Mouse (Mus musculus): ENCODE results near the gene Fyb2. TPM values are rescaled to one million over a fixed set of nuclear protein-coding genes. Genes with fewer than 3 reads are reported as not detected.

The Fyb2 gene
- 0.07 and 0.08 TPM in 2 replicates for total RNA-seq (2012; rRNA removed)
- polyA plus RNA-seq (2012; ENCODE audit: insufficient read depth in 1 of 2, insufficient read length in 2 of 2, low read depth in 1 of 2, low replicate concordance in 2 of 2, missing spikeins in 1 of 2) = under 1 TPM in 1 of 2 experiments, not detected in 1; 0.10 TPM

DNA sequence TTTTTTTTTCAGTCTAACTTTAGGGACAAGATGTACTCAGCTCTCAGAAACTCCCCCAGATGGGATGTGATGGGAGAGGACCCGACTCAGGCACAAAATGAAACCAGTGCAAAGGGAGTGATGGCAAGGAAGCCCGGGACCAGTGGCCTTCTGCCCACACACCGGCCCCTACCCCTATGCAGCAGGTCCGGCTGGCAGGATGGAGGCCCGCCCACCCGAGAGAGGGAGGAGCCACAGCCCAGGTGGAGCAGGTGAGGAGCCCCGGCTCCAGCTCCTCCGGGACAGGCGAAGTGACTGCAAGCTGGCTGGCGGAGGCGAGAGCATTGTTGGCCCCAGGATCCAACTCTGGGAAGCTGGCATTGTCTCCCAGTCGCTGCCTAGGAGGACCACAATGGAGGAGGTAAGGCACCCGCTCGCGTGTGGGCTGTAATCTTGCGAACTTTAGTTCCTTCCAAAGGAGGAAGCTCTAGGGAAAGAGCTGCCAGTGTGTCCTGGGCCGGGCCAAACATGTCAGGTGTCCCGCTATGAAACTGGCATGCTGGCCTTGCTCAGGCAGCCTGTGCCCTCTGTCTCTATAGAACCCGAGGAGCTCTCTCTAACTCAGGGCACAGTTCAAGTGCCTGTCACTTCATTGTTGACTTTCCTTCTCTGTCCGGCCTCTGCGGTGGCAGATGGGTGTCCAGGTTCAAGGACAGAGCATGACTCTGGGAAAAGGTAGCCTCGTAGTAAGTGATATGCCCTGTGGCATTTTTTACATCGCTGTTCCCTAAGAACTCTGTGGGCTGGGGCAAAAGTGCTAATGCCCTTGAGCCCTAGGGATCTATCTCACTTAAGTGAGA is at the start of gene Fyb2:
Gene Fyb2, plus strand, starts transcription at position 166 of the 839 bp plus-strand sequence.
- Histone ChIP-seq H3K79me2 (ENCODE audit: control insufficient read depth, insufficient read depth, low read length, poor library complexity) (no peaks in the 10 kb centered on the region), H3K36me3 (ENCODE audit: control insufficient read depth in 1 of 2, insufficient read depth in 2 of 2, low read length in 2 of 2) (no peaks in the 10 kb centered on the region), H3K9me3 (replicated peaks; ENCODE audit: insufficient read depth, low read length) (no peaks in the 10 kb centered on the region), H3K27ac (ENCODE audit: control insufficient read depth, low read depth, low read length) (no peak within 1 kb of the TSS), H3K4me3 (ENCODE audit: control insufficient read depth in 1 of 2, insufficient read depth in 1 of 2, low read depth in 2 of 2, low read length in 2 of 2) (no peak within 1 kb of the TSS), H3K27me3 (ENCODE audit: control insufficient read depth in 1 of 2, insufficient read depth in 2 of 2, low read length in 2 of 2) (no peaks in the 10 kb centered on the region), H3K9ac (ENCODE audit: control insufficient read depth, low read depth, low read length, poor library complexity, severe bottlenecking) (no peak within 1 kb of the TSS), H3K4me1 (ENCODE audit: control insufficient read depth in 1 of 2, insufficient read depth in 2 of 2, low read length in 2 of 2) (no peaks in the 10 kb centered on the region)
- no peak for DNase-seq (ENCODE audit: low read depth, low spot score)
- TF ChIP-seq ZNF384 (IDR thresholded peaks at IDR 0.05; ENCODE audit: low read depth, low read length) = no peak
- TF ChIP-seq TBP (IDR thresholded peaks at IDR 0.05; ENCODE audit: low read depth, low read length) = no peak
- no peak for TF ChIP-seq SMC3 (IDR thresholded peaks at IDR 0.05; ENCODE audit: low read depth, low read length)
- no peak for TF ChIP-seq RCOR1 (IDR thresholded peaks at IDR 0.05; ENCODE audit: low read depth, low read length)
- no peak for TF ChIP-seq MAX (IDR thresholded peaks at IDR 0.05; ENCODE audit: low read length)
- TF ChIP-seq ZKSCAN1 (IDR thresholded peaks at IDR 0.05; ENCODE audit: low read depth, low read length) = no peak
- no peak for TF ChIP-seq ETS1 (IDR thresholded peaks at IDR 0.05; ENCODE audit: low read depth, low read length)
- no peak for TF ChIP-seq CHD2 (IDR thresholded peaks at IDR 0.05; ENCODE audit: low read length)
- TF ChIP-seq USF1 (IDR thresholded peaks at IDR 0.05; ENCODE audit: low read depth, low read length) = no peak
- TF ChIP-seq POLR2AphosphoS5 (IDR thresholded peaks at IDR 0.05; ENCODE audit: borderline replicate concordance, low read depth, low read length) = no peak
- TF ChIP-seq EP300 (IDR thresholded peaks at IDR 0.05; ENCODE audit: low read depth in 1 of 2, low read length in 2 of 2) = no peak
- TF ChIP-seq MYC (IDR thresholded peaks at IDR 0.05; ENCODE audit: low read depth, low read length) = no peak
- no peak for TF ChIP-seq JUND (IDR thresholded peaks at IDR 0.05; ENCODE audit: low read depth, low read length)
- no peak for TF ChIP-seq GATA1 (IDR thresholded peaks at IDR 0.05; ENCODE audit: low read depth, low read length)
- TF ChIP-seq ZMIZ1 (IDR thresholded peaks at IDR 0.05; ENCODE audit: low read depth, low read length) = no peak
- TF ChIP-seq TCF12 (IDR thresholded peaks at IDR 0.05; ENCODE audit: low read depth, low read length) = no peak
- TF ChIP-seq HCFC1 (IDR thresholded peaks at IDR 0.05; ENCODE audit: low read depth, low read length) = no peak
- no peak for TF ChIP-seq MAZ (IDR thresholded peaks at IDR 0.05; ENCODE audit: low read depth, low read length)

- no peaks in the 10 kb centered on the region for H3K27me3 ChIP-seq (ENCODE audit: control insufficient read depth in 1 of 2, insufficient read depth in 2 of 2, low read length in 2 of 2)
- H3K4me3 ChIP-seq (ENCODE audit: control insufficient read depth in 1 of 2, insufficient read depth in 1 of 2, low read depth in 2 of 2, low read length in 2 of 2) = no peak overlapping the region
- no peak for DNase-seq (ENCODE audit: low read depth, low spot score)
- TF ChIP-seq MAX (IDR thresholded peaks at IDR 0.05; ENCODE audit: low read length) = no peak
- TF ChIP-seq EP300 (IDR thresholded peaks at IDR 0.05; ENCODE audit: low read depth in 1 of 2, low read length in 2 of 2) = no peak
- no peak for TF ChIP-seq NELFE (IDR thresholded peaks at IDR 0.05; ENCODE audit: low read depth, low read length)
- TF ChIP-seq SMC3 (IDR thresholded peaks at IDR 0.05; ENCODE audit: low read depth, low read length) = no peak
- no peak for TF ChIP-seq POLR2A (IDR thresholded peaks at IDR 0.05; ENCODE audit: control insufficient read depth in 1 of 2, insufficient read depth in 1 of 2, low read depth in 1 of 2, low read length in 2 of 2, poor library complexity in 1 of 2)
- TF ChIP-seq CHD1 (IDR thresholded peaks at IDR 0.05; ENCODE audit: low read depth, low read length) = no peak
- TF ChIP-seq SIN3A (IDR thresholded peaks at IDR 0.05; ENCODE audit: low read length) = no peak
- no peak for TF ChIP-seq BHLHE40 (IDR thresholded peaks at IDR 0.05; ENCODE audit: borderline replicate concordance, low read depth, low read length)
- TF ChIP-seq ZNF384 (IDR thresholded peaks at IDR 0.05; ENCODE audit: low read depth, low read length) = no peak
- no peak for TF ChIP-seq MXI1 (IDR thresholded peaks at IDR 0.05; ENCODE audit: low read depth, low read length)
- TF ChIP-seq MAZ (IDR thresholded peaks at IDR 0.05; ENCODE audit: low read depth, low read length) = no peak
- no peak for TF ChIP-seq POLR2AphosphoS2 (IDR thresholded peaks at IDR 0.05; ENCODE audit: low read length)
- no peak for TF ChIP-seq GATA1 (IDR thresholded peaks at IDR 0.05; ENCODE audit: low read depth, low read length)
- no peak for TF ChIP-seq USF2 (IDR thresholded peaks at IDR 0.05; ENCODE audit: borderline replicate concordance in 1 of 2, insufficient read depth in 1 of 2, low read depth in 1 of 2, low read length in 2 of 2)
- TF ChIP-seq NRF1 (IDR thresholded peaks at IDR 0.05; ENCODE audit: insufficient read depth, low read depth, low read length, poor library complexity, severe bottlenecking) = no peak
- TF ChIP-seq POLR2AphosphoS5 (IDR thresholded peaks at IDR 0.05; ENCODE audit: borderline replicate concordance, low read depth, low read length) = no peak
- no peak for TF ChIP-seq MYC (IDR thresholded peaks at IDR 0.05; ENCODE audit: low read depth, low read length)
- TF ChIP-seq TAL1 (IDR thresholded peaks at IDR 0.05; ENCODE audit: low read length) = no peak
- TF ChIP-seq USF1 (IDR thresholded peaks at IDR 0.05; ENCODE audit: low read depth, low read length) = no peak
- no peaks in the 10 kb centered on the region for H3K79me2 ChIP-seq (ENCODE audit: control insufficient read depth, insufficient read depth, low read length, poor library complexity)
- H3K9me3 ChIP-seq (replicated peaks; ENCODE audit: insufficient read depth, low read length) = no peaks in the 10 kb centered on the region
- no peaks in the 10 kb centered on the region for H3K4me1 ChIP-seq (ENCODE audit: control insufficient read depth in 1 of 2, insufficient read depth in 2 of 2, low read length in 2 of 2)
- no peak overlapping the region for H3K9ac ChIP-seq (ENCODE audit: control insufficient read depth, low read depth, low read length, poor library complexity, severe bottlenecking)
- no peak overlapping the region for H3K27ac ChIP-seq (ENCODE audit: control insufficient read depth, low read depth, low read length)
- H3K36me3 ChIP-seq (ENCODE audit: control insufficient read depth in 1 of 2, insufficient read depth in 2 of 2, low read length in 2 of 2) = no peaks in the 10 kb centered on the region
These were observed 48.9 kb upstream of the Fyb2 start for GRCm38 (mm10) chr4:104864397-104864796.
